Mouse (Mus musculus) neural tube, embryonic 10.5 days (tissue): ENCODE data around the gene Ece2.
A peak's percentile ranks its signal among the peaks of the same experiment; 100 is the strongest.

ENCODE experiments used
- DNase-seq: peaks from one replicate; pipeline ENCODE4 v3.0.0-alpha.2; 2017; ENCODE audit warnings: low spot score; ENCODE audit errors: extremely low spot score

The Ece2 gene

DNA sequence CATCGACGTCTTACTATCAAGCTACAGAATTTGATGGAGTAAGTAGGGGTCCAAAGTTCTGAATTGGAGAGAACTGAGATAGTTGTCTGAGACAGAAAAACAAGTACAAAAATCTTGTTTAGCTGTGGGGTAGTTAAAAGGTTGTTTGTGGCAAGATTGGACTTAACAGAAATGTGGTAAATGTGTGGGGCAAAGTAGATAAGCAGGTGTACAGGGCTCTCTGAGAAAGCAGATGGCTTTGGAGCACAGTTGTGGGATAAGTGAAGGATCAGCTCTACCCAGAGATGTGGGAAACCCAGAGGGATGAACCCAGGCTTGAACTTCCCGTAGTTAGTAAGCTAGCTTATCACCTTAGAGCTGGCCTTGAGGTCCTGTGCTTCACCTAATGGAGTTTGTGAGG is 61.1 kb downstream of the Ece2 start:
- DNase-seq, result no peak

- DNase-seq, result no peak
Observed at GRCm38 (mm10) chr16:20691617-20692016, 62.0 kb downstream of the Ece2 start.

DNA sequence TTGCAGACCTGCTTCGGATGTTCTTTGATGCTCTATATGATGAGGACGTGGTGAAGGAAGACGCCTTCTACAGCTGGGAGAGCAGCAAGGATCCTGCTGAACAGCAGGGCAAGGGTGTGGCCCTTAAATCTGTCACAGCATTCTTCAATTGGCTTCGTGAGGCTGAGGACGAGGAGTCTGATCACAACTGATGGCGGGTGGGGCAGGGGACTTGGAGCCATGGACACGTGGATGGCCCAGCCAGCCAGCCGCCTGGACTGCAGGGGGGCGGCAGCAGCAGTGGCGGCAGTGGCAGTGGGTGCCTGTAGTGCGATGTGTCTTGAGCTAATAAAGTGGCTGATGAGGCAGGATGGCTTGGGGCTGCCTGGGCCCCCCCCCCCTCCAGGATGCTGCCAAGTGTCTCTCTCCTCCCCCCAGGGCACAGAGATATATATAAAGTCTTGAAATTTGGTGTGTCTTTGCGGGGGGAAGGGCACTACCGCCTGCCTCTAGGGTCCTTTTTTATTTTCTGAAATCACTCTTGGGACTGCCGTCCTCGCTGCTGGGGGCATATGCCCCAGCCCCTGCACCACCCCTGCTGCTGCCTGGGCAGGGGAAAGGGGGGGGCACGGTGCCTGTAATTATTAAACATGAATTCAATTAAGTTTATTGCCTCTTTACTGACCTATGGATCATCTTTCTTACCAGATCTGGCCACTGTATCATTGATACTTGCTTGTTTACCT is 62.8 kb downstream of the Ece2 start:
- DNase-seq, result peak; percentile 30

GRCm38 (mm10) chr16:20693111-20693701 is 63.6 kb downstream of the Ece2 start, which contains the start of gene Fam131a:
Gene Fam131a (plus strand): TSS chr16:20693241.
- DNase-seq, result peak; percentile 95

DNA sequence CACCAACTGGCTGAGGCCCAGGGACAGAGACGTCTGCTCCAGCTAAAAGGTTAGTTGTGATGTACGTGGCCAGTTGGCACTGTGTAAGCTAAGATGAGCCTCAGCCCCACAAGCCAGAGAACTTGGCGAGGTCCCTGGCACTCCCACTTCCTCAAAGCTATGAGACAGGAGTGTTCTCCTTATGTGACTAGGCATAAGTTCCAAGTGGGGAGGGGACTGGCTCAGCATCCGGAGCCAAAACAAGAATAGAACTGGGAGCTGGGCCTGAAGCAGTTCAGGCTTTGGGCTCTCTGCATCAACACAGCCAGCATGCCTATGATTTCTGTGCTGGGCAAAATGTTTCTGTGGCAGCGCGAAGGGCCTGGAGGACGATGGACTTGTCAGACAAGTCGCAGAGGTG is 65.2 kb downstream of the Ece2 start:
- DNase-seq, result no peak

DNA sequence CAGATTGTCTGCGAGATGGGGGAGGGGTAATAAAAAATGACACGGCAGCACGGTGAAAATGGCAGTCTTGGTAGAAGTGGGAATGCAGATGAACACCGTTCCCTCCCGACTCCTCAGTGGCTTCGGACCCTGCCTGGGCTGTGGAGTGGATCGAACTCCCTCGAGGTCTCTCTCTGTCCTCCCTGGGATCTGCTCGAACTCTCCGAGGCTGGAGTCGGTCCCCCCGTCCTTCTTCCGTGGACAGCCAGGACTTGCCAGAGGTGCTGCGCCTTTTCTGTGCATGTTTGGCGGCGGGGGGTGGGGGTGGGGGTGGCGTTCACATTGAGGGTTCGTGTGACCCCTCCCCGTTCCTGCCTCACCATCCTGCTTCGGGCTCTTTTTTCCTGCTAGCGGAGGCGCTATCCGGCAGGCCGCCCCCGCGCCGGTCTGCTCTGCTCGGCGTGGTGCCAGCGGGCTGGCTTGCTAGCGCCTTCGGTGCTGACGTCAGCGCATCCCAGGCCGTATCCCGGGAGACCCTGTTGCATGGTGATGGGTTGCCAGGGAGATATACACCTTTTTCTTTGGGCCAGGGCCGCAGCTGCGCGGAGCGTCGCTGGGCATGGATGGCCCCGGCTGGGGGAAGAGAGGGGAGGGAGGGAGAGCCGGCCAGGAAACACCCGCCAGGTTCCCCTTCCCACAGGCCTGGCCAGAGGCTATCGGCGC is 66.1 kb downstream of the Ece2 start:
- peak; percentile 83 for DNase-seq
